8 mouse cellular contexts compared by ENCODE assay signal in the genomic region with DNA sequence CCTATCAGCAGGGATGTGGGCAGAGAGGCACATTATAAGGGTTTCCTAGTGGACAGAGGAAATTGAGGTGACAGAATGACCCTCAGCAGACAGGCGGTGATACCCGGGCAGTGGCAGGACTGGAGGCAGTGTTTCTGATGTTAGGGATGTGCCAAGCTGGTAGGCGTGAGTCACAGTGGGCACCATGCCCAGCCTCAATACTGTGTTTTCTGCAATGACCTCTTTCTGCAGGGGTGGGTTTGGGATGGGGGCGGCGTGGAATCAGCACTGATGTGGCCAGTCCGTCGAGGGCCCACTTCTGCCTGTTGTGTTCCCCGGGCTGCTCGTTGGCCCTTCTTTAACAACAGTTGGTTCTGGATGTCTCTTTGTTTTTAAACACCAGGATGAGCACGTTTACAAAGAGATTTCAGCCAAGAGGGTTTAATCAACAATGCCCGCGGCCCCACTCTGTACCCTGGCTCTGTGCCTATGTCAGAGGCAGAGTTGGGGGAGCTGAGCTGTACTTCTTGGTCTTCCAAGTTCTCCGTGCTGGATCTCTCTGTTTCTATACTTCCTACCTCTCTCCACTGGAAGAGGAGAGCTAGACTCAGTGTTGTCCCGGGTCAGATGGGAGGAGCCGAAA. TPM values are rescaled to one million over a fixed set of nuclear protein-coding genes. Genes with fewer than 3 reads are reported as not detected.
A peak's percentile ranks its signal among the peaks of the same experiment; 100 is the strongest.
DNase-seq lines count a peak whose midpoint lies in the region; ATAC-seq and TF ChIP-seq lines count a peak whose summit lies in the region.

No protein-coding gene starts in this region.

- H3K27ac ChIP-seq in testis, adult 2 months (ENCODE audit: control insufficient read depth, insufficient read depth, low read depth, low read length), result peak overlapping the region; percentile 61; the same call in 1 of the 2 replicates
- peak overlapping the region; percentile 98 for H3K27ac ChIP-seq in heart, embryonic 13.5 days (replicated peaks)
- H3K27ac ChIP-seq in limb, embryonic 15.5 days, result peak overlapping the region; percentile 79
- H3K27ac ChIP-seq in midbrain, embryonic 16.5 days (ENCODE audit: low read length), result no peak overlapping the region

- peaks cover 40% of the 10 kb centered on the region for H3K4me1 ChIP-seq in testis, adult 2 months (ENCODE audit: control insufficient read depth, insufficient read depth, low read length)
- H3K4me1 ChIP-seq in heart, embryonic 13.5 days, result peaks cover 83% of the 10 kb centered on the region
- H3K4me1 ChIP-seq in limb, embryonic 15.5 days, result peaks cover 63% of the 10 kb centered on the region
- H3K4me1 ChIP-seq in midbrain, embryonic 16.5 days (ENCODE audit: control insufficient read depth, insufficient read depth, low read length), result peaks cover 20% of the 10 kb centered on the region

- H3K36me3 ChIP-seq in testis, adult 2 months (ENCODE audit: control insufficient read depth, insufficient read depth, low read length), result peaks cover 2% of the 10 kb centered on the region
- H3K36me3 ChIP-seq in heart, embryonic 13.5 days, result peaks cover 30% of the 10 kb centered on the region
- H3K36me3 ChIP-seq in limb, embryonic 15.5 days, result peaks cover 29% of the 10 kb centered on the region
- H3K36me3 ChIP-seq in midbrain, embryonic 16.5 days (ENCODE audit: control insufficient read depth, insufficient read depth, low read length), result no peaks in the 10 kb centered on the region

- 15% methylated on average over 15 of the region's 15 CpGs for WGBS in heart, embryonic 13.5 days
- 41% methylated on average over 15 of the region's 15 CpGs for WGBS in limb, embryonic 15.5 days
- 50% methylated on average over 15 of the region's 15 CpGs for WGBS in midbrain, embryonic 16.5 days

- H3K4me3 ChIP-seq in testis, adult 2 months (ENCODE audit: control insufficient read depth, low read depth, low read length), result peak overlapping the region; percentile 89
- peak overlapping the region; percentile 80 for H3K4me3 ChIP-seq in heart, embryonic 13.5 days
- peak overlapping the region; percentile 68 for H3K4me3 ChIP-seq in limb, embryonic 15.5 days
- H3K4me3 ChIP-seq in midbrain, embryonic 16.5 days (ENCODE audit: low read depth, low read length), result no peak overlapping the region

- TF ChIP-seq CTCF in testis, adult 2 months (IDR thresholded peaks at IDR 0.05; ENCODE audit: control insufficient read depth, insufficient read depth, insufficient replicate concordance, low read depth, low read length), result no peak

- peak overlapping the region; percentile 86 for H3K4me2 ChIP-seq in heart, embryonic 13.5 days
- peak overlapping the region; percentile 86 for H3K4me2 ChIP-seq in limb, embryonic 15.5 days
- H3K4me2 ChIP-seq in midbrain, embryonic 16.5 days (ENCODE audit: low read length), result peak overlapping the region; percentile 14; the same call in 1 of the 2 replicates

- H3K9me3 ChIP-seq in heart, embryonic 13.5 days, result no peaks in the 10 kb centered on the region
- no peaks in the 10 kb centered on the region for H3K9me3 ChIP-seq in limb, embryonic 15.5 days
- H3K9me3 ChIP-seq in midbrain, embryonic 16.5 days (replicated peaks; ENCODE audit: control insufficient read depth, low read length, poor library complexity, severe bottlenecking), result no peaks in the 10 kb centered on the region

- ATAC-seq in heart, embryonic 13.5 days (ENCODE audit: extremely low read depth, insufficient number of reproducible peaks, low FRiP score, low TSS enrichment), result no peak
- no peak for ATAC-seq in limb, embryonic 15.5 days (ENCODE audit: insufficient number of reproducible peaks, low FRiP score, low TSS enrichment, low read depth)
- ATAC-seq in midbrain, embryonic 16.5 days, result no peak

- no peak for TF ChIP-seq POLR2A in testis, adult 2 months (IDR thresholded peaks at IDR 0.05; ENCODE audit: control insufficient read depth, low read depth, low read length)

- no peaks in the 10 kb centered on the region for H3K27me3 ChIP-seq in testis, adult 2 months (ENCODE audit: control insufficient read depth, insufficient read depth, low read length)
- H3K27me3 ChIP-seq in heart, embryonic 13.5 days (replicated peaks), result no peaks in the 10 kb centered on the region
- no peaks in the 10 kb centered on the region for H3K27me3 ChIP-seq in limb, embryonic 15.5 days
- peaks cover 17% of the 10 kb centered on the region for H3K27me3 ChIP-seq in midbrain, embryonic 16.5 days (ENCODE audit: control insufficient read depth, insufficient read depth, low read depth, low read length)

- peak overlapping the region; percentile 93 for H3K9ac ChIP-seq in heart, embryonic 13.5 days
- H3K9ac ChIP-seq in limb, embryonic 15.5 days, result peak overlapping the region; percentile 76
- H3K9ac ChIP-seq in midbrain, embryonic 16.5 days (ENCODE audit: low read depth, low read length), result no peak overlapping the region

- DNase-seq in cerebellum, postnatal 10 days, result peak; percentile 70 to 71
- DNase-seq in cerebellum, adult 11 months, result no peak
- DNase-seq in testis, postnatal 14 days (ENCODE audit: low spot score), result no peak
- no peak for DNase-seq in left cerebral cortex, adult 18-20 months (ENCODE audit: low spot score in 2 of 2)

RNA-seq across cellular contexts. Expression of gene Arhgap23, which starts 25.8 kb away (rescaled TPM):
- polyA plus RNA-seq in testis, adult 2 months (2012; rRNA removed), result 27.7 and 30.5 TPM in 2 replicates
- polyA plus RNA-seq in heart, embryonic 13.5 days (2015; fragmentation: Nextera tagmentation; extraction: Ambion mirVana), result 6.6 and 6.9 TPM in 2 replicates
- 7.8 and 8.4 TPM in 2 replicates for polyA plus RNA-seq in limb, embryonic 15.5 days (2015; fragmentation: Nextera tagmentation; extraction: Ambion mirVana)
- polyA plus RNA-seq in midbrain, embryonic 16.5 days (2015; fragmentation: Nextera tagmentation; extraction: Ambion mirVana), result 8.6 and 9.6 TPM in 2 replicates
- total RNA-seq in left cerebral cortex, adult 18-20 months (2021), result 10 to 100 TPM; 66.5 to 75.0 TPM

RNA-seq across cellular contexts. Expression of gene 4933428G20Rik, which starts 59.0 kb away (rescaled TPM):
- polyA plus RNA-seq in testis, adult 2 months (2012; rRNA removed), result 24.3 and 28.7 TPM in 2 replicates
- polyA plus RNA-seq in heart, embryonic 13.5 days (2015; fragmentation: Nextera tagmentation; extraction: Ambion mirVana), result 0.84 and 1.5 TPM in 2 replicates
- 0.93 and 1.1 TPM in 2 replicates for polyA plus RNA-seq in limb, embryonic 15.5 days (2015; fragmentation: Nextera tagmentation; extraction: Ambion mirVana)
- polyA plus RNA-seq in midbrain, embryonic 16.5 days (2015; fragmentation: Nextera tagmentation; extraction: Ambion mirVana), result 1.2 and 1.3 TPM in 2 replicates
- total RNA-seq in left cerebral cortex, adult 18-20 months (2021), result not detected

Comparison
In these comparisons a context has a peak if more than half of its experiments do, and no peak if none do; other contexts are left out.
1. DNase-seq: peak in cerebellum, postnatal 10 days (2 of 2); none in cerebellum, adult 11 months (single experiment), testis, postnatal 14 days (single experiment) and left cerebral cortex, adult 18-20 months (0 of 2).
2. H3K4me2 ChIP-seq: peak in every context shown above with its lines; median percentile 86 in heart, embryonic 13.5 days; 86 in limb, embryonic 15.5 days; 14 in midbrain, embryonic 16.5 days.
3. RNA of gene 4933428G20Rik, which starts 59.0 kb away (polyA plus RNA-seq): 24.3 to 28.7 TPM in testis, adult 2 months; 0.84 to 1.5 TPM in heart, embryonic 13.5 days, 1.2 to 1.3 TPM in midbrain, embryonic 16.5 days and 0.93 to 1.1 TPM in limb, embryonic 15.5 days; every median in the first group is over 10 times any median in the second.